Comparison of ENCODE assay signal across 9 mouse cellular contexts in genomic region chr4:136832559-136833232, GRCm38 (mm10). TPM values are rescaled to one million over a fixed set of nuclear protein-coding genes. Genes with fewer than 3 reads are reported as not detected.
DNase-seq lines count a peak whose midpoint lies in the region; ATAC-seq and TF ChIP-seq lines count a peak whose summit lies in the region.
"Had no signal": no experiment of that assay in that cellular context is flagged by ENCODE, and none has a peak within 500 bp of the region (broad histone marks: within the 10 kb centered on the region; RNA-seq: fewer than 3 reads in every experiment).

No protein-coding gene starts in this region.

- H3K9ac ChIP-seq in limb, embryonic 12.5 days (replicated peaks) = no peak overlapping the region
- 0 out of 2 replicates have a peak overlapping the region, but pooled peaks have one; percentile 97 for H3K9ac ChIP-seq in forebrain, embryonic 13.5 days
- 0 out of 2 replicates have a peak overlapping the region, but pooled peaks have one; percentile 5 for H3K9ac ChIP-seq in limb, embryonic 14.5 days (ENCODE audit: low read depth, low read length, severe bottlenecking)
- H3K9ac ChIP-seq in stomach, embryonic 16.5 days (ENCODE audit: low read length) = 0 out of 2 replicates have a peak overlapping the region, but pooled peaks have one; percentile 27

- no peak overlapping the region for H3K27ac ChIP-seq in limb, embryonic 12.5 days
- no peak overlapping the region for H3K27ac ChIP-seq in limb, embryonic 10.5 days
- H3K27ac ChIP-seq in forebrain, embryonic 13.5 days = 0 out of 2 replicates have a peak overlapping the region, but pooled peaks have one; percentile 10
- no peak overlapping the region for H3K27ac ChIP-seq in limb, embryonic 14.5 days (replicated peaks; ENCODE audit: low read depth, low read length)
- no peak overlapping the region; the same call in 1 of the 2 replicates for H3K27ac ChIP-seq in stomach, embryonic 16.5 days (ENCODE audit: low read length)

- H3K36me3 ChIP-seq in limb, embryonic 12.5 days = 0 out of 2 replicates have a peak, but pooled peaks cover 2% of the 10 kb centered on the region
- peaks cover 4% of the 10 kb centered on the region; the same call in 1 of the 2 replicates for H3K36me3 ChIP-seq in limb, embryonic 10.5 days
- H3K36me3 ChIP-seq in forebrain, embryonic 13.5 days (ENCODE audit: poor library complexity, severe bottlenecking) = peaks cover 2% of the 10 kb centered on the region
- no peaks in the 10 kb centered on the region for H3K36me3 ChIP-seq in limb, embryonic 14.5 days (ENCODE audit: control insufficient read depth, insufficient read depth, low read length)
- no peaks in the 10 kb centered on the region for H3K36me3 ChIP-seq in stomach, embryonic 16.5 days (ENCODE audit: control insufficient read depth, insufficient read depth, low read length)

- H3K4me1 ChIP-seq in limb, embryonic 12.5 days (replicated peaks) = peaks cover 77% of the 10 kb centered on the region
- peaks cover 83% of the 10 kb centered on the region for H3K4me1 ChIP-seq in limb, embryonic 10.5 days
- peaks cover 84% of the 10 kb centered on the region for H3K4me1 ChIP-seq in forebrain, embryonic 13.5 days
- peaks cover 64% of the 10 kb centered on the region for H3K4me1 ChIP-seq in limb, embryonic 14.5 days (ENCODE audit: control insufficient read depth, insufficient read depth, low read length)
- H3K4me1 ChIP-seq in stomach, embryonic 16.5 days (ENCODE audit: control insufficient read depth, insufficient read depth, low read length) = peaks cover 63% of the 10 kb centered on the region

- no peak for TF ChIP-seq POLR2A in limb, embryonic 14.5 days (IDR thresholded peaks at IDR 0.05; ENCODE audit: borderline replicate concordance, extremely low read depth, insufficient read depth, insufficient read length)

- H3K27me3 ChIP-seq in limb, embryonic 12.5 days = peaks cover 26% of the 10 kb centered on the region
- peaks cover 49% of the 10 kb centered on the region for H3K27me3 ChIP-seq in limb, embryonic 10.5 days (ENCODE audit: low read depth, poor library complexity, severe bottlenecking)
- H3K27me3 ChIP-seq in forebrain, embryonic 13.5 days = no peaks in the 10 kb centered on the region
- no peaks in the 10 kb centered on the region for H3K27me3 ChIP-seq in limb, embryonic 14.5 days (ENCODE audit: control insufficient read depth, insufficient read depth, low read length)
- no peaks in the 10 kb centered on the region for H3K27me3 ChIP-seq in stomach, embryonic 16.5 days (ENCODE audit: control insufficient read depth, insufficient read depth, low read length)
- H3K27me3 ChIP-seq: Patski had no signal

- H3K9me3 ChIP-seq in limb, embryonic 12.5 days = no peaks in the 10 kb centered on the region
- H3K9me3 ChIP-seq in limb, embryonic 10.5 days (replicated peaks) = no peaks in the 10 kb centered on the region
- no peaks in the 10 kb centered on the region for H3K9me3 ChIP-seq in forebrain, embryonic 13.5 days (replicated peaks)
- H3K9me3 ChIP-seq in limb, embryonic 14.5 days (ENCODE audit: control insufficient read depth, low read length) = no peaks in the 10 kb centered on the region
- no peaks in the 10 kb centered on the region for H3K9me3 ChIP-seq in stomach, embryonic 16.5 days (replicated peaks; ENCODE audit: control insufficient read depth, low read length)

- no peak for ATAC-seq in limb, embryonic 12.5 days (ENCODE audit: insufficient number of reproducible peaks, insufficient read depth, low FRiP score, low TSS enrichment, low read depth)
- ATAC-seq in forebrain, embryonic 13.5 days = no peak
- ATAC-seq in limb, embryonic 14.5 days (ENCODE audit: low FRiP score, low read depth) = no peak
- ATAC-seq in stomach, embryonic 16.5 days (ENCODE audit: insufficient read depth, low FRiP score) = no peak
- ATAC-seq: Patski had no signal

- no peak overlapping the region for H3K4me3 ChIP-seq in limb, embryonic 12.5 days (replicated peaks)
- H3K4me3 ChIP-seq in limb, embryonic 10.5 days = no peak overlapping the region
- 0 out of 2 replicates have a peak overlapping the region, but pooled peaks have one; percentile 3 for H3K4me3 ChIP-seq in forebrain, embryonic 13.5 days
- H3K4me3 ChIP-seq in limb, embryonic 14.5 days (replicated peaks; ENCODE audit: low read length) = no peak overlapping the region
- H3K4me3 ChIP-seq in stomach, embryonic 16.5 days (replicated peaks; ENCODE audit: low read length) = no peak overlapping the region

- H3K4me2 ChIP-seq in limb, embryonic 12.5 days = peak overlapping the region; percentile 21
- peak overlapping the region; percentile 94 for H3K4me2 ChIP-seq in forebrain, embryonic 13.5 days
- H3K4me2 ChIP-seq in limb, embryonic 14.5 days (replicated peaks; ENCODE audit: low read depth, low read length, severe bottlenecking) = peak overlapping the region; percentile 92
- H3K4me2 ChIP-seq in stomach, embryonic 16.5 days (ENCODE audit: low read depth, low read length) = no peak overlapping the region

- no peak for DNase-seq in limb, embryonic 10.5 days (ENCODE audit: low spot score)
- no peak for DNase-seq in limb, embryonic 14.5 days (ENCODE audit: low spot score)
- no peak for DNase-seq in Muller cell, postnatal 12 days (ENCODE audit: inconsistent ontology term)
- no peak for DNase-seq in right cerebral cortex, adult 18-20 months
- DNase-seq in frontal cortex, postnatal 36 days (ENCODE audit: low spot score in 2 of 2) = no peak

- 49% methylated on average over 16 of the region's 16 CpGs for WGBS in limb, embryonic 12.5 days
- WGBS in limb, embryonic 10.5 days = 64% methylated on average over 16 of the region's 16 CpGs
- WGBS in forebrain, embryonic 13.5 days = 80% methylated on average over 16 of the region's 16 CpGs
- WGBS in limb, embryonic 14.5 days = 39% methylated on average over 16 of the region's 16 CpGs
- 59% methylated on average over 16 of the region's 16 CpGs for WGBS in stomach, embryonic 16.5 days

RNA-seq across cellular contexts. Expression of gene Ephb2, which starts 3.1 kb away (rescaled TPM):
- 13.7 and 16.9 TPM in 2 replicates for polyA plus RNA-seq in limb, embryonic 12.5 days (2016; fragmentation: Nextera tagmentation; extraction: Ambion mirVana)
- 9.6 and 10.8 TPM in 2 replicates for polyA plus RNA-seq in limb, embryonic 10.5 days (2016; fragmentation: Nextera tagmentation; extraction: Ambion mirVana)
- 10.7 and 12.7 TPM in 2 replicates for polyA plus RNA-seq in forebrain, embryonic 13.5 days (2015; fragmentation: Nextera tagmentation; extraction: Ambion mirVana)
- polyA plus RNA-seq in limb, embryonic 14.5 days (2012; rRNA removed) = 45.2 and 70.7 TPM in 2 replicates
- 17.9 and 19.4 TPM in 2 replicates for polyA plus RNA-seq in limb, embryonic 14.5 days (2014; fragmentation: Nextera tagmentation; extraction: Ambion mirVana)
- polyA plus RNA-seq in stomach, embryonic 16.5 days (2015; fragmentation: Nextera tagmentation; extraction: Ambion mirVana) = 3.3 and 3.8 TPM in 2 replicates

RNA-seq across cellular contexts. Expression of gene C1qb, which starts 53.3 kb away (rescaled TPM):
- 17.7 and 20.9 TPM in 2 replicates for polyA plus RNA-seq in limb, embryonic 12.5 days (2016; fragmentation: Nextera tagmentation; extraction: Ambion mirVana)
- polyA plus RNA-seq in limb, embryonic 10.5 days (2016; fragmentation: Nextera tagmentation; extraction: Ambion mirVana) = 10.6 TPM in 2 replicates
- polyA plus RNA-seq in forebrain, embryonic 13.5 days (2015; fragmentation: Nextera tagmentation; extraction: Ambion mirVana) = 19.1 and 20.4 TPM in 2 replicates
- 56.2 and 66.4 TPM in 2 replicates for polyA plus RNA-seq in limb, embryonic 14.5 days (2012; rRNA removed)
- polyA plus RNA-seq in limb, embryonic 14.5 days (2014; fragmentation: Nextera tagmentation; extraction: Ambion mirVana) = 81.2 and 81.8 TPM in 2 replicates
- polyA plus RNA-seq in stomach, embryonic 16.5 days (2015; fragmentation: Nextera tagmentation; extraction: Ambion mirVana) = 72.6 and 79.3 TPM in 2 replicates
- polyA plus RNA-seq: Patski had no signal
